Mouse (Mus musculus): ENCODE measurements at regions not wholly inside any gene's neighbourhood (a gene's known extent, or its start where the extent isn't known, plus 50 kb on each side); places are given as distances from the start of the nearest gene placed in this dataset.
A peak's percentile ranks its signal among the peaks of the same experiment; 100 is the strongest.
"Not testable (repeated sequence)": the region's sequence is repeated elsewhere in the genome, so short reads cannot be mapped to it uniquely, and the experiment has no call there.

DNA sequence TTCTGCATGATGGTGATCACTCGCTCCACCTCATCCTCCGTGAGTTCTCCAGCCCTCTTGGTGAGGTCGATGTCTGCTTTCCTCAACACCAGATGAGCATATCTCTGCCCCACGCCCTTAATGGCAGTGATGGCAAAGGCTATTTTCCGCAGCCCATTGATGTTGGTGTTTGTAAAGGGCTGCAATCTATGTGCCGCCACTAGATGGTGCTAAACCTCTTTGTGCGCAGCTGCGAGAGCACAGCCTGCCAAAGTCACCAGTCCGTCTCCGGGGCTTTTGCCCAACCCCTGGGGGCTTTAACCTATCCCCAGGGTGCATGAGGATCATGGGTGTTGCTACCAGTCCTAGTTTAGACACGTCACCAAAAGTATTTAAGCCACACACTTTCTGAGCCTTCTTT, 140.9 kb upstream of the Cts3 start:
- not testable (repeated sequence) for DNase-seq (ENCODE audit: extremely low spot score, low spot score); H3K27ac ChIP-seq; H3K36me3 ChIP-seq (replicated peaks); H3K4me1 ChIP-seq; H3K4me3 ChIP-seq; H3K27me3 ChIP-seq (ENCODE audit: poor library complexity, severe bottlenecking)
- H3K9me3 ChIP-seq, result peaks cover 44% of the 10 kb centered on the region
- 27% methylated on average over 11 of the region's 11 CpGs for WGBS

DNA sequence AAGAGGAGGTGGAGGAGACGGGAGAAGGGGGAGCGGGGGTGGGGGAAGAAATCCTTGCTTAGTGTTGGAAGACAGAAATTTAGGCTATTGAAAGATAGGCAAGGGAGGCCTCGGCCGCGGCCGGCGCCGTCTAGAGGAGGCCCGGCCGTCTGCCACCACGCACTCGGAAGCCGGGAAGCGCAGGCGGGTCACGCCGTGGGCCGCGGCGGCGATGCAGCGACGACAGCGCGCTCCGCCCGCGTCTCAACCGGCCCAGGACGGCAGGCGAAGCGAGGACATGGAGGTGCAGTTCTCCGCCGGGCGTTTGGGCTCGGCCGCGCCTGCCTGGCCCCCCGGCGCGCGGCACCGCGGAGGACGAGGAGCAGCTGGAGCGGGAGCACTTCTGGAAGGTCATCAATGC, 95.8 kb upstream of the Cts3 start:
- Histone ChIP-seq H3K4me1 (no peaks in the 10 kb centered on the region), H3K36me3 (replicated peaks) (no peaks in the 10 kb centered on the region), H3K4me3 (peak overlapping the region; percentile 2; the same call in 1 of the 2 replicates), H3K9me3 (peaks cover 36% of the 10 kb centered on the region), H3K27ac (no peak overlapping the region), H3K27me3 (ENCODE audit: poor library complexity, severe bottlenecking) (no peaks in the 10 kb centered on the region)
- no peak for DNase-seq (ENCODE audit: extremely low spot score, low spot score)
- WGBS, result 12% methylated on average over 46 of the region's 46 CpGs

Data from forebrain, embryonic 10.5 days (tissue).